Mouse (Mus musculus): ENCODE measurements around the gene Kazald1. TPM values are rescaled to one million over a fixed set of nuclear protein-coding genes. Genes with fewer than 3 reads are reported as not detected.

Gene Kazald1
- polyA plus RNA-seq (2014; fragmentation: Nextera tagmentation; extraction: Ambion mirVana), result 2.9 and 6.5 TPM in 2 replicates

- peak; percentile 50 for ATAC-seq (replicated peaks; ENCODE audit: insufficient number of reproducible peaks, low FRiP score, low TSS enrichment, low read depth)
These were observed at the start of gene Kazald1 for GRCm38 (mm10) chr19:45074580-45075322. TSS of gene Kazald1 (plus strand) at chr19:45075241.

GRCm38 (mm10) chr19:45025937-45026568, 49.0 kb upstream of the Kazald1 start:
- DNase-seq (ENCODE audit: low spot score), result peak; percentile 39
- no peak overlapping the region for H3K9ac ChIP-seq (replicated peaks; ENCODE audit: low read length)

More at GRCm38 (mm10) chr19:45074580-45075322, at the start of gene Kazald1:
- WGBS, result under 1% methylated on average over 45 of the region's 45 CpGs
- Histone ChIP-seq H3K4me1 (ENCODE audit: control insufficient read depth, insufficient read depth, low read length) (peaks cover 11% of the 10 kb centered on the region), H3K4me2 (ENCODE audit: low read depth, low read length) (peak within 1 kb of the TSS; percentile 91), H3K36me3 (replicated peaks; ENCODE audit: control insufficient read depth, insufficient read depth, low read depth, low read length) (no peaks in the 10 kb centered on the region), H3K27ac (replicated peaks; ENCODE audit: low read depth, low read length) (peak within 1 kb of the TSS; percentile 85), H3K4me3 (ENCODE audit: low read depth, low read length) (peak within 1 kb of the TSS; percentile 68), H3K27me3 (ENCODE audit: control insufficient read depth, insufficient read depth, low read length) (peaks cover 35% of the 10 kb centered on the region), H3K9ac (replicated peaks; ENCODE audit: low read length) (peak within 1 kb of the TSS; percentile 80), H3K9me3 (replicated peaks; ENCODE audit: control insufficient read depth, low read length) (no peaks in the 10 kb centered on the region)
- DNase-seq (ENCODE audit: low spot score), result peak; percentile 95

GRCm38 (mm10) chr19:45026958-45027670, 47.9 kb upstream of the Kazald1 start:
- WGBS, result 76% methylated on average over 6 of the region's 6 CpGs
- H3K9ac ChIP-seq (replicated peaks; ENCODE audit: low read length), result no peak overlapping the region
- no peaks in the 10 kb centered on the region for H3K27me3 ChIP-seq (ENCODE audit: control insufficient read depth, insufficient read depth, low read length)
- peaks cover 2% of the 10 kb centered on the region for H3K4me1 ChIP-seq (ENCODE audit: control insufficient read depth, insufficient read depth, low read length)
- no peak overlapping the region for H3K4me2 ChIP-seq (ENCODE audit: low read depth, low read length)
- no peaks in the 10 kb centered on the region for H3K9me3 ChIP-seq (replicated peaks; ENCODE audit: control insufficient read depth, low read length)
- no peak overlapping the region for H3K27ac ChIP-seq (replicated peaks; ENCODE audit: low read depth, low read length)
- peaks cover 23% of the 10 kb centered on the region for H3K36me3 ChIP-seq (replicated peaks; ENCODE audit: control insufficient read depth, insufficient read depth, low read depth, low read length)
- no peak overlapping the region for H3K4me3 ChIP-seq (ENCODE audit: low read depth, low read length)
- no peak for ATAC-seq (replicated peaks; ENCODE audit: insufficient number of reproducible peaks, low FRiP score, low TSS enrichment, low read depth)
- no peak for DNase-seq (ENCODE audit: low spot score)

More at GRCm38 (mm10) chr19:45025937-45026568, 49.0 kb upstream of the Kazald1 start:
- Histone ChIP-seq H3K4me1 (ENCODE audit: control insufficient read depth, insufficient read depth, low read length) (peaks cover 4% of the 10 kb centered on the region), H3K36me3 (replicated peaks; ENCODE audit: control insufficient read depth, insufficient read depth, low read depth, low read length) (peaks cover 23% of the 10 kb centered on the region), H3K4me2 (ENCODE audit: low read depth, low read length) (no peak overlapping the region), H3K27ac (replicated peaks; ENCODE audit: low read depth, low read length) (no peak overlapping the region), H3K27me3 (ENCODE audit: control insufficient read depth, insufficient read depth, low read length) (no peaks in the 10 kb centered on the region), H3K4me3 (ENCODE audit: low read depth, low read length) (no peak overlapping the region), H3K9me3 (replicated peaks; ENCODE audit: control insufficient read depth, low read length) (no peaks in the 10 kb centered on the region)
- 83% methylated on average over 37 of the region's 37 CpGs for WGBS
- ATAC-seq (replicated peaks; ENCODE audit: insufficient number of reproducible peaks, low FRiP score, low TSS enrichment, low read depth), result no peak

GRCm38 (mm10) chr19:45027848-45028247, 47.2 kb upstream of the Kazald1 start:
- no peak overlapping the region for H3K4me2 ChIP-seq (ENCODE audit: low read depth, low read length)
- no peak overlapping the region for H3K27ac ChIP-seq (replicated peaks; ENCODE audit: low read depth, low read length)
- H3K9ac ChIP-seq (replicated peaks; ENCODE audit: low read length), result no peak overlapping the region
- H3K27me3 ChIP-seq (ENCODE audit: control insufficient read depth, insufficient read depth, low read length), result no peaks in the 10 kb centered on the region
- WGBS, result 67% methylated on average over 6 of the region's 6 CpGs
- H3K4me1 ChIP-seq (ENCODE audit: control insufficient read depth, insufficient read depth, low read length), result peaks cover 2% of the 10 kb centered on the region
- peaks cover 23% of the 10 kb centered on the region for H3K36me3 ChIP-seq (replicated peaks; ENCODE audit: control insufficient read depth, insufficient read depth, low read depth, low read length)
- no peak overlapping the region for H3K4me3 ChIP-seq (ENCODE audit: low read depth, low read length)
- DNase-seq (ENCODE audit: low spot score) (no peak), ATAC-seq (replicated peaks; ENCODE audit: insufficient number of reproducible peaks, low FRiP score, low TSS enrichment, low read depth) (no peak)
- no peaks in the 10 kb centered on the region for H3K9me3 ChIP-seq (replicated peaks; ENCODE audit: control insufficient read depth, low read length)

- no peak overlapping the region for H3K4me2 ChIP-seq (ENCODE audit: low read depth, low read length)
- H3K27ac ChIP-seq (replicated peaks; ENCODE audit: low read depth, low read length), result no peak overlapping the region
- 60% methylated on average over 19 of the region's 19 CpGs for WGBS
- ATAC-seq (replicated peaks; ENCODE audit: insufficient number of reproducible peaks, low FRiP score, low TSS enrichment, low read depth) (no peak), DNase-seq (ENCODE audit: low spot score) (no peak)
- no peaks in the 10 kb centered on the region for H3K27me3 ChIP-seq (ENCODE audit: control insufficient read depth, insufficient read depth, low read length)
- no peak overlapping the region for H3K4me3 ChIP-seq (ENCODE audit: low read depth, low read length)
- H3K9ac ChIP-seq (replicated peaks; ENCODE audit: low read length), result no peak overlapping the region
- H3K9me3 ChIP-seq (replicated peaks; ENCODE audit: control insufficient read depth, low read length), result no peaks in the 10 kb centered on the region
- H3K36me3 ChIP-seq (replicated peaks; ENCODE audit: control insufficient read depth, insufficient read depth, low read depth, low read length), result peaks cover 20% of the 10 kb centered on the region
- no peaks in the 10 kb centered on the region; the same call in none of the 2 replicates for H3K4me1 ChIP-seq (ENCODE audit: control insufficient read depth, insufficient read depth, low read length)
These were observed 46.3 kb upstream of the Kazald1 start for GRCm38 (mm10) chr19:45028746-45029145.

GRCm38 (mm10) chr19:45029571-45029970, 45.5 kb upstream of the Kazald1 start:
- Histone ChIP-seq H3K27me3 (ENCODE audit: control insufficient read depth, insufficient read depth, low read length) (no peaks in the 10 kb centered on the region), H3K4me1 (ENCODE audit: control insufficient read depth, insufficient read depth, low read length) (no peaks in the 10 kb centered on the region; the same call in 1 of the 2 replicates), H3K9me3 (replicated peaks; ENCODE audit: control insufficient read depth, low read length) (no peaks in the 10 kb centered on the region), H3K36me3 (replicated peaks; ENCODE audit: control insufficient read depth, insufficient read depth, low read depth, low read length) (peaks cover 17% of the 10 kb centered on the region), H3K27ac (replicated peaks; ENCODE audit: low read depth, low read length) (no peak overlapping the region), H3K9ac (replicated peaks; ENCODE audit: low read length) (no peak overlapping the region), H3K4me3 (ENCODE audit: low read depth, low read length) (no peak overlapping the region), H3K4me2 (ENCODE audit: low read depth, low read length) (no peak overlapping the region)
- ATAC-seq (replicated peaks; ENCODE audit: insufficient number of reproducible peaks, low FRiP score, low TSS enrichment, low read depth) (no peak), DNase-seq (ENCODE audit: low spot score) (no peak)
- 51% methylated on average over 9 of the region's 9 CpGs for WGBS

- ATAC-seq (replicated peaks; ENCODE audit: insufficient number of reproducible peaks, low FRiP score, low TSS enrichment, low read depth) (no peak), DNase-seq (ENCODE audit: low spot score) (peak; percentile 72)
- Histone ChIP-seq H3K27me3 (ENCODE audit: control insufficient read depth, insufficient read depth, low read length) (no peaks in the 10 kb centered on the region), H3K9me3 (replicated peaks; ENCODE audit: control insufficient read depth, low read length) (no peaks in the 10 kb centered on the region), H3K4me3 (ENCODE audit: low read depth, low read length) (no peak overlapping the region), H3K4me1 (ENCODE audit: control insufficient read depth, insufficient read depth, low read length) (no peaks in the 10 kb centered on the region; the same call in 1 of the 2 replicates), H3K9ac (replicated peaks; ENCODE audit: low read length) (no peak overlapping the region), H3K27ac (replicated peaks; ENCODE audit: low read depth, low read length) (no peak overlapping the region), H3K36me3 (replicated peaks; ENCODE audit: control insufficient read depth, insufficient read depth, low read depth, low read length) (peaks cover 17% of the 10 kb centered on the region), H3K4me2 (ENCODE audit: low read depth, low read length) (no peak overlapping the region)
- 33% methylated on average over 8 of the region's 8 CpGs for WGBS
These were observed 44.9 kb upstream of the Kazald1 start for GRCm38 (mm10) chr19:45030111-45030510.

Data from embryonic facial prominence, embryonic 11.5 days (tissue).